Mouse (Mus musculus) fibroblast of lung, adult 2 months (primary cell): ENCODE data around the gene Slc25a48.

Experiments
- DNase-seq: peaks from one replicate; pipeline ENCODE4 v3.0.0-alpha.2; 2011; ENCODE audit warnings: low read depth

Gene Slc25a48

DNA sequence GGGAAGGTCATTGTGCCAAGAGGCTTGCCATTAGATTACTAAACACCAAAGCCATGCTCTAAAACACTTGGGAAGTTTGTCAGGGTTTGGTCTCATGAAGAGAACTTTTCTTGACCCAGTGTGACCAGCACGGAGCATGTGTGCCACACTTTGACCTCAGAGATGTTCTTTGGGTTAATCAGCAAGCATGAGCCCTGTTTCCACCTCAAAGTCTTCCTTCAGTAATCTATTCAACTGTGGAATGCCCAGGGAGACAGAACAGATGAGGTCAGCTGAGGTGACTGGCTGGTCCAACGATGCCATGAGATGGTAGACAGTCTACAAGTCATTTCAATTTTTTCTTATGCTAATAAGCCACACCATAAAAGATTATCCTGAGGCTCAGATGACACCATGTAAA, 71.6 kb downstream of the Slc25a48 start:
- no peak for DNase-seq

DNA sequence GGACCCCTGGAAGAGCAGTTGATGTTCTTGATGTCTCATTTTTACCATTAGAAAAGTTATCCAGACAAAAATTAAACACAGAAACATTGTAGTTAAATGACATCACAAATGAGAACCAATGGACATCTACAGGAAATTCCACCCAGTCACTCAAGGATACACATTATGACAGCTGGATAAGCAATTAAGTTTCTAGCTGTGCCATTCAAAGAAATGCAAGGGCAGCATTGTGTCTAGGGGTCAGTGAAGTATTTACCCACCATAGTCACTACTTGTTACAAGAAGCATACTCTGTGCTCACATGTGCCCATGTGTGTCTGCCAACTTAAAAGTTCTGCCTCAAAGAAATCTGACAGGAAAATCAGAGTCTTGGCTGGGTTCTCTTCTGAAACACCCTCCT, 75.4 kb downstream of the Slc25a48 start:
- DNase-seq = no peak

DNA sequence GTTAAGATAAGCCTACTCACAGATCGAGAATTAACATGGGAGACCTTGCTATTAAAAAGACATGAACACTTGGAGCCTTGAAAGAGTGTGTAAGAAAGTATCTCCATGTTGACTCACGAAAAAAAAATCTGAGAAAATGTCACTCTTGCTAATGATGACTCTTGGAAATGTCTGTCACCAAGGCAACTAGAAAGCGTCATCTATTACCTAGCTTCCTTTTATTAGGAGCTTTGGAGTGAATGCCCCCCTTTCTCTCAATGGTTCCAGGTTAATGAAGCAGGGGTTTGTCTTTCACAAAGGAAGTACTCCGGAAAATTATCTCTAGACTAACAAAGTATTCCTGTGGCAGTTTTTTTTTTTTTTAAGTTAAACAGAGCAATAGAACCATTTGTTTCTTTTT, 78.2 kb downstream of the Slc25a48 start:
- DNase-seq = no peak

DNA sequence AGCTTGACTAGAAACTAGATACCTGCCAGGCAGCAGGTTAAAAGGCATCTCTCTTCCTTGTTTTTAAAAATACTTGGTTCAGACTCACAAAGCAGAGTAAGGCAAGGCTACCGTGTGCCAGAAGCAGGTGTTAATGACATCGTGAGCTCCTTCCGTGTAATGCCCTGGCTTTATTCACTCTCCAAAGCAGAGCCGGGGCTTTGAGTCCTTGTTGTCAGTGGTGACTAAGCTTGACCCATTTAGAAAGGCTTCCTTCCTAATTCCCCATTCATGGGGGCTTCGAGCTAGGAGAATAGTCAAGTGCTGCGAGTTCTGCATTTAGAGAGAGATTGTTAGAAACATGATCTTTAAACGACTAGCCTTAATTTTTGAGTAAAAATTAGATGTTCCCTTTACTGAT, 78.7 kb downstream of the Slc25a48 start:
- no peak for DNase-seq

DNA sequence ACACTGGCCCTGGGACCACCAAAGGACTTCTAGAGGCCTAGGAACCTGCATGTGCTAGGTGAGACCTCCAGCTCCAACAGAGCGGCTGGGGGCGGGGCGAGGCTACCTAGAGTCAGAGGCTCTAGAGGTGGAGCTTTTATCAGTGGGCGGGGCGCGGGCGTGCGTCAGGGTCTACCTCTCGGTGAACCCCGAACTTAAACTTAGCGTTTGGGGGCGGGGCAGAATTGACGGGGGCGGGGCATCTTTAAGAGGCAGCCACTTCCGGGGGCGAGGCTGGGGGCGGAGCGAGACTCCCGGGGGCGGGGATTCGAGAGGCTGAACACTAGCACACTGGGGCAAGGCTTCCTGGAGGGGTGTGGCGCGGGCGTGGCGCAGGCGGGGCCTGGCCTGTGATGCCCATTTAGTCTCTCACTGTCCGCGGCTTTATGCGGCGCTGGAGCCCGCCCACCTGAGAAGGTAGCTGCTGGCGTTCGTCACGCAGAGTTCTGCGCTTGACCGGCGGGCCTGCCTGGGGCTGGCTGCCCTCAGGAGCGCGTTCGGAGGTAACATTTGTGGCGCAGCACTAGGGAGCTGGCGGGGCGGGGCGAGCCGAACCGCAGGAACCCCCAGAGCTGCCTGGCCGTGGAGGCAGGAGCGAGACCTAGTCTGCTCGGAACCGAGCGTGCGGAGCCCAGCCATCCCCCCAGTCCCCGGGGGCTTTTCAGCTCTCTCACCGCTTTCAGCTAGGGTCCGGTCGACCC, 84.1 kb downstream of the Slc25a48 start, which contains the start of gene Fbxl21:
Gene Fbxl21 (plus strand): TSS at position 392 of the 740 bp plus-strand sequence.
- peak; percentile 65 for DNase-seq

DNA sequence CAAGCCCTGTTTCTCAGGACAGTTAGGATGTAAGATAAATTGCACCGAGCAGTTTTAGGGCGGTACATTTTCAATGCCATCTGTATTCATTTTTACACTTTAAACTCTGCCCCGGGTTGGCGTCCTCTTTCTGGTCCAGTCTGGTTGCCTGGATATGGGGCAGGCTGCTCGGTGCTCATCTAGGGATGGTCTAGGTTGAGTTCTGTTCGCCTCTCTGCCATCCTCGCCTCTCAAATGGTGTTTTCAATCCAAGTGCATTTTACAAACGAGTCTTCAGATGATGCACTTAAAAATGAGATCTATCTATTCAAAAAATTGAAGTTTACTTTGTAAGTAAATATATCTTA, 84.6 kb downstream of the Slc25a48 start:
- DNase-seq = no peak
